Comparison of ENCODE assay signal across 9 mouse cellular contexts in the genomic region with DNA sequence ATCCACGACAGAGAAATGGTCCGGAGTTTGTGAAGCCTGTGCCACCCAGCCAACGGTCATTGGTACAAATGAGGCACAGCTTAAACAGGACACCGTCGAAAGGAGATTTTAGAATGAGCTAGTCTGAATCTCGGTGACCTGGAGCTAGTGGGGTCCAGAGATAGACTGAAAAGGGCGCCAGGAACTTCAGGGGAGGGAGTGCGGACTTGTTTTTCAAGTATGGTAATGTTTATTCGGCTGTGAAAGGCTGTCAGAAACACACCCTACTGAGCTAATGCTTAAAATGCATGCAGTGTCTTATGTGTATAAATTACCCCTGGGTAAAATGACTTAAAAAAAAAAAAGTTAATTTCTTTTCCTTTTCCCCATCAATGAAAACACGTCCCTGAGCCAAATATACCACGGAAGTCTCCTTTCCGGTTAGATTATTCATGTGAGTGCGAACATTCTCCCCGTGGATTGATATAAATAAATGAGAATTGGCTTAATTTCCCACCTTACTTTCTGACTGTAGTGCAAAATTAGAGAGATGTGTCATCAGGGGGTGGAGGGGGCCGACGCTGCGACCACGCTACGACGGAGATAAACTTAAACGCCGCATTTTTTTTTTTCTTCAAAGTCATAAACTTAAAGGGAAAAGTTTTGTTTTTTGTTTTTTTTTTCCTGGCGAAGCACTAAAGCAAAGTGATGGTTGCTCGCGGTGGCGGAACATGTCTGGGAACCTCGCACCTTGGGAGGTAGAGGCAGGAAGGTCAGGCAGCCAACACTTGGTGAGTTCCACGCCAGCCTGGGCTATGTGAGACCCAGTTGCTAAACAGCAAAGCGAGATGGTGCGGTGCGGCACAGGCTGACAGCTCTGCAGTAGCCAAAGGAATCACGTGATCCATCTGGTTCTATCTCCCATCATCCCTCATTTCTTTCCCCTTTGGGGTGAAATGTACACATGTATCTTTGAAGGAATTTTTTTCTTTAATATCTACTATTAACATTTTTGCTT. TPM values are rescaled to one million over a fixed set of nuclear protein-coding genes. Genes with fewer than 3 reads are reported as not detected.
DNase-seq lines count a peak whose midpoint lies in the region; ATAC-seq and TF ChIP-seq lines count a peak whose summit lies in the region.
"Had no signal": no experiment of that assay in that cellular context is flagged by ENCODE, and none has a peak within 500 bp of the region (broad histone marks: within the 10 kb centered on the region; RNA-seq: fewer than 3 reads in every experiment).

No protein-coding gene starts in this region.

- peak overlapping the region; percentile 37; the same call in 1 of the 2 replicates for H3K9ac ChIP-seq in kidney, embryonic 14.5 days (ENCODE audit: low read depth, low read length)
- H3K9ac ChIP-seq in liver, embryonic 14.5 days (replicated peaks) = peak overlapping the region; percentile 74
- H3K9ac ChIP-seq: forebrain, embryonic 15.5 days had no signal

- no peaks in the 10 kb centered on the region for H3K27me3 ChIP-seq in kidney, embryonic 14.5 days (ENCODE audit: control insufficient read depth, insufficient read depth, low read length)
- no peaks in the 10 kb centered on the region for H3K27me3 ChIP-seq in liver, embryonic 14.5 days (ENCODE audit: control insufficient read depth, insufficient read depth, low read length)
- H3K27me3 ChIP-seq: forebrain, embryonic 15.5 days had no signal

- peak overlapping the region; percentile 36 for H3K4me2 ChIP-seq in kidney, embryonic 14.5 days (replicated peaks; ENCODE audit: low read depth, low read length)
- H3K4me2 ChIP-seq in liver, embryonic 14.5 days (ENCODE audit: low read depth) = peak overlapping the region; percentile 68
- H3K4me2 ChIP-seq: forebrain, embryonic 15.5 days had no signal

- no peaks in the 10 kb centered on the region for H3K36me3 ChIP-seq in kidney, embryonic 14.5 days (ENCODE audit: control insufficient read depth, insufficient read depth, low read length)
- no peaks in the 10 kb centered on the region for H3K36me3 ChIP-seq in liver, embryonic 14.5 days (replicated peaks; ENCODE audit: control insufficient read depth, insufficient read depth, low read depth)
- H3K36me3 ChIP-seq: forebrain, embryonic 15.5 days had no signal

- WGBS in kidney, embryonic 14.5 days = 10% methylated on average over 32 of the region's 32 CpGs
- WGBS in liver, embryonic 14.5 days (ENCODE audit: insufficient replicate concordance) = 9% methylated on average over 32 of the region's 32 CpGs

- no peak for DNase-seq in kidney, postnatal 14 days
- DNase-seq in MEL-GATA-1-ER (ENCODE audit: extremely low read depth, low read depth) = peak; percentile 55
- no peak for DNase-seq in liver, embryonic 14.5 days (ENCODE audit: low read depth in 3 of 3, low spot score in 3 of 3)
- no peak for DNase-seq in cerebellum, adult 9-10 months
- DNase-seq in cerebellum, adult 18-20 months = no peak
- no peak for DNase-seq in embryo, embryonic 10.5 days (ENCODE audit: low spot score)

- TF ChIP-seq EP300 in liver, embryonic 14.5 days (IDR thresholded peaks at IDR 0.05; ENCODE audit: low read depth) = no peak

- H3K4me1 ChIP-seq in kidney, embryonic 14.5 days (ENCODE audit: control insufficient read depth, insufficient read depth, low read length) = peaks cover 6% of the 10 kb centered on the region; the same call in 1 of the 2 replicates
- peaks cover 56 to 66% of the 10 kb centered on the region in 2 experiments for H3K4me1 ChIP-seq in liver, embryonic 14.5 days (replicated peaks; ENCODE audit: control insufficient read depth in 2 of 2, insufficient read depth in 2 of 2, low read length in 1 of 2)
- H3K4me1 ChIP-seq: forebrain, embryonic 15.5 days had no signal

- H3K27ac ChIP-seq in kidney, embryonic 14.5 days (ENCODE audit: low read depth, low read length) = no peak overlapping the region
- H3K27ac ChIP-seq in liver, embryonic 14.5 days = peak overlapping the region; percentile 95
- H3K27ac ChIP-seq: forebrain, embryonic 15.5 days had no signal

- peak overlapping the region; percentile 2; the same call in 1 of the 2 replicates for H3K4me3 ChIP-seq in kidney, embryonic 14.5 days (ENCODE audit: low read length)
- H3K4me3 ChIP-seq in liver, embryonic 14.5 days (ENCODE audit: insufficient read depth in 1 of 2, low read depth in 2 of 2, low read length in 2 of 2) = peak overlapping the region in 1 of 2 experiments; percentile 18; a peak in 2 of 4 replicates
- H3K4me3 ChIP-seq: forebrain, embryonic 15.5 days had no signal

- no peak for TF ChIP-seq CTCF in liver, embryonic 14.5 days (IDR thresholded peaks at IDR 0.05; ENCODE audit: low read depth)

- no peak for ATAC-seq in kidney, embryonic 14.5 days (ENCODE audit: low FRiP score, low TSS enrichment)
- ATAC-seq in granulocyte monocyte progenitor cell, adult 5-6 weeks (replicated peaks; ENCODE audit: poor library complexity, severe bottlenecking) = peak; percentile 37; the same call in 1 of the 2 replicates
- ATAC-seq in liver, embryonic 14.5 days (ENCODE audit: insufficient read depth) = no peak
- ATAC-seq: forebrain, embryonic 15.5 days had no signal

- H3K9me3 ChIP-seq in kidney, embryonic 14.5 days (ENCODE audit: control insufficient read depth, low read length) = peaks cover 4% of the 10 kb centered on the region; the same call in 1 of the 2 replicates
- no peaks in the 10 kb centered on the region; the same call in 1 of the 2 replicates for H3K9me3 ChIP-seq in liver, embryonic 14.5 days (ENCODE audit: control insufficient read depth, low read length)
- H3K9me3 ChIP-seq: forebrain, embryonic 15.5 days had no signal

RNA-seq across cellular contexts. Expression of a gene that starts 12.4 kb away (rescaled TPM):
- 12.6 and 15.6 TPM in 2 replicates for polyA plus RNA-seq in kidney, embryonic 14.5 days (2014; fragmentation: Nextera tagmentation; extraction: Ambion mirVana)
- 33.0 and 59.6 TPM in 2 replicates for total RNA-seq in granulocyte monocyte progenitor cell, adult 5-6 weeks (2014; fragmentation: Nextera tagmentation)
- total RNA-seq in granulocyte monocyte progenitor cell, adult 5-6 weeks (2017) = 89.9 and 94.0 TPM in 2 replicates
- 61.4 and 64.5 TPM in 2 replicates for polyA plus RNA-seq in liver, embryonic 14.5 days (2012; rRNA removed)
- 60.4 and 69.9 TPM in 2 replicates for polyA plus RNA-seq in liver, embryonic 14.5 days (2014; fragmentation: Nextera tagmentation; extraction: Ambion mirVana)

RNA-seq across cellular contexts. Expression of a gene that starts 46.5 kb away (rescaled TPM):
- not detected in 2 replicates for polyA plus RNA-seq in kidney, embryonic 14.5 days (2014; fragmentation: Nextera tagmentation; extraction: Ambion mirVana)
- 0.47 TPM in 1 of 2 replicates, not detected in the other for total RNA-seq in granulocyte monocyte progenitor cell, adult 5-6 weeks (2014; fragmentation: Nextera tagmentation)
- total RNA-seq in granulocyte monocyte progenitor cell, adult 5-6 weeks (2017) = not detected in 2 replicates
- polyA plus RNA-seq in liver, embryonic 14.5 days (2012; rRNA removed) = not detected in 2 replicates
- not detected in 2 replicates for polyA plus RNA-seq in liver, embryonic 14.5 days (2014; fragmentation: Nextera tagmentation; extraction: Ambion mirVana)
- polyA plus RNA-seq: forebrain, embryonic 15.5 days had no signal

RNA-seq across cellular contexts. Expression of a gene that starts 46.6 kb away (rescaled TPM):
- polyA plus RNA-seq in kidney, embryonic 14.5 days (2014; fragmentation: Nextera tagmentation; extraction: Ambion mirVana) = 11.5 and 18.5 TPM in 2 replicates
- total RNA-seq in granulocyte monocyte progenitor cell, adult 5-6 weeks (2014; fragmentation: Nextera tagmentation) = 24.8 and 34.1 TPM in 2 replicates
- total RNA-seq in granulocyte monocyte progenitor cell, adult 5-6 weeks (2017) = 8.3 and 10.2 TPM in 2 replicates
- polyA plus RNA-seq in liver, embryonic 14.5 days (2012; rRNA removed) = 3.3 and 3.6 TPM in 2 replicates
- 2.3 and 2.9 TPM in 2 replicates for polyA plus RNA-seq in liver, embryonic 14.5 days (2014; fragmentation: Nextera tagmentation; extraction: Ambion mirVana)

RNA-seq across cellular contexts. Expression of a gene that starts 49.2 kb away (rescaled TPM):
- 0.42 and 0.76 TPM in 2 replicates for polyA plus RNA-seq in kidney, embryonic 14.5 days (2014; fragmentation: Nextera tagmentation; extraction: Ambion mirVana)
- not detected in 2 replicates for total RNA-seq in granulocyte monocyte progenitor cell, adult 5-6 weeks (2014; fragmentation: Nextera tagmentation)
- total RNA-seq in granulocyte monocyte progenitor cell, adult 5-6 weeks (2017) = not detected in 2 replicates
- polyA plus RNA-seq in liver, embryonic 14.5 days (2012; rRNA removed) = 0.09 TPM in 1 of 2 replicates, not detected in the other
- not detected in 2 replicates for polyA plus RNA-seq in liver, embryonic 14.5 days (2014; fragmentation: Nextera tagmentation; extraction: Ambion mirVana)
